Mouse (Mus musculus) embryonic fibroblast, embryonic 13.5 days (primary cell): Measurements from ENCODE around the gene Hsd3b7.

Source experiments
- CTCF ChIP-seq: IDR thresholded peaks from 2 replicates; pipeline ENCODE4 v1.5.1; 2011; ENCODE audit warnings: mild to moderate bottlenecking, control low read depth, low read length, moderate library complexity, borderline replicate concordance; ENCODE audit not compliant: insufficient read depth
- POLR2A ChIP-seq: IDR thresholded peaks from 2 replicates; pipeline ENCODE4 v1.6.1; 2011; ENCODE audit warnings: low read depth, mild to moderate bottlenecking, control low read depth, low read length, moderate library complexity

- TF ChIP-seq CTCF (no peak), POLR2A (no peak)
These were observed 34.6 kb upstream of the Hsd3b7 start for GRCm38 (mm10) chr7:127765756-127766155.
